Mouse (Mus musculus): ENCODE data around the gene Hnrnpul1.
"Not testable (repeated sequence)": the region's sequence is repeated elsewhere in the genome, so short reads cannot be mapped to it uniquely, and the experiment has no call there.

The Hnrnpul1 gene

DNA sequence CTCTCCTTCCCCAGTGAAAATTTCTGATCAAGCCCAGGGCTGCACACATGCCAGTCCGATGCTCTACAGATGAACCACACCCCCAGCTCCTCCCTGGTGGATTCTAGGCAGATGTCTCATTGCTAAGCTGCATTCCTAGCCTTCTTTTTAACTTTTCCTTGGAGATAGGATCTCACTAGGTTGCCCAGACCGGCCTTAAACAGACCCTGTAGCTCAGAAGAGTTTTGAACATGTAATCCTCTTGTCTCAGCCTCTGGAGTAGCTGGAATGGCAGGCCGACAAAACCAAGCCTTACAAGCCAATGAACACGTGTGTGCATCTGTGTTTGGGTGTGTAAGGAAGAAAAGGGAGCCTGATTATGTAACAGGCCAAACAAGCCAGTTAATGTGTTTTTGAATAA is 26.2 kb upstream of the Hnrnpul1 start:
- in situ Hi-C loops (cut with MboI, MseI): no loop called here

DNA sequence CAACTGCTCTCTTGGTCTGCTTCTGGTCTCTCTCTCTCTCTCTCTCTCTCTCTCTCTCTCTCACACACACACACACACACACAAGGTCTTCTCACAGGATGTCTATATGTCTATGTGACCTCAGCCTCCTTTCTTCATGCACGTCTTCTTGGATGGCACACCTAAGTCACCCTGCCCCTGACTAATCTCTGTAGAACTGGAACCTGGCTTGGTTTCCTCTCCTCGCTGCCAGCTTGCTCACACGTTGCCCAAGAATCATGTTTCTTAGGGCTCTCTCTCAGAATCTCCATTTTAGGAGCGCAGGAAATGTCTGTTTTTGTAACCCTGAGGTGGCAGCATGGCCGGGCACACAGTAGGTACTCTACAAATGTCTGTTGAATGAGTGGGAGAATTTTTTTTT is 25.5 kb upstream of the Hnrnpul1 start:
- in situ Hi-C loops (cut with MboI, MseI): no loop called here

DNA sequence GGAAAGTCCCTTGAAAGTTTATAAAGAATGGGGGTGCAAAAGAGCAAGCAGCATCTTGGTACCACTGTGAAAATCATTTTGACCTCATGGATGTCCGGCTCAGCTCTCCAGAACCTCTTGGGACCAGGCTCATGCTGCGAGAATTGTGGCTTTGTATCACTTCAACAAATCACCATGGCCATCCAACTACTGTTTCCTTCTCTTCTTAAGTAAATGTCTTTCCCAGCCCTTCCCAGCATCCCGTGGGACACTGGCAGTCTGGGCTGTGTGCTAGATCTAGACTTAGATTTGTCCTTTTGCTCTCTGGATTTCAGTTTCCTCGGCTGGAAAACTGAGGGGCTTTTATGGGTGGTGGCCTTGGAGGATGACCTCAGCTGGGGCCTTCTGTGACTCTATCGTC is 13.7 kb upstream of the Hnrnpul1 start:
- in situ Hi-C loops (cut with MboI, MseI): no loop called here

DNA sequence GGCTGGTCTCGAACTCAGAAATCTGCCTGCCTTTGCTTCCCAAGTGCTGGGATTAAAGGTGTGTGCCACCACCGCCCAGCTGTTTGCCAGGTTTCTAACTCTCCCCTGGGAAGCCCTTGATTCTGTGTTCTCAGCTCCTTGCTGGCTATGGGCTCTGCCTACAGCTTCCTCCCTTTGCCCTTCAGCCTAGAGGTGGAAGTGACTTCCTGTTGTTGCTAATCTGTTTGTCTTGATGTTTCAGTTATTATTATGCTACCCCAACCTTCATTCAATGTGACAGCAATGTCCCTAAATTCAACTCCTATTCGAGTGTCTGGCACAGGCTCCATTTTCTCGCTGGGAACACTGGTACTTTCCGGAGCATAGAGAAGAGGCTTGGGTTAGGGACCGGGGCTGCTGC is 11.6 kb upstream of the Hnrnpul1 start:
- in situ Hi-C loops (cut with MboI, MseI): no loop called here

DNA sequence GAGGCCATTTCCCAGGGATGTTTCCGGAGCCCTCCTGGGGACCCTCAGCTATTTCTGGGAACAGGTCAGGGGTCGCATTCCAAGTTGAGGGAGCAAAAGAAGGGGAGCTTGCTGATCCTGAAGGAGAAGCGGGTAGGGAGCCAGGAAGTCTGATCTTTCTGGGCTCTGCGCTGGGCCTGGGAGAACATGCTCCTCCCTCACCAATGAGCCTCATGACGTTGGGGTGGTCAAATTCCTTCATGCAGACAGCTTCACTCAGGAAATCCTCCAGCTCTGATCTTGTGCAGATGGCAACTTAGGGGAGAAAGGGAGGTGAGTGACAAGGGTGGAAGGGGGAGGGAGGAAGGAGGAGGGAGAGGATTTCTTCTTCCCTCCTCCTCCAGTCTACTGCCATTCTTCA is 9.7 kb upstream of the Hnrnpul1 start:
- in situ Hi-C loops (cut with MboI, MseI): no loop called here

DNA sequence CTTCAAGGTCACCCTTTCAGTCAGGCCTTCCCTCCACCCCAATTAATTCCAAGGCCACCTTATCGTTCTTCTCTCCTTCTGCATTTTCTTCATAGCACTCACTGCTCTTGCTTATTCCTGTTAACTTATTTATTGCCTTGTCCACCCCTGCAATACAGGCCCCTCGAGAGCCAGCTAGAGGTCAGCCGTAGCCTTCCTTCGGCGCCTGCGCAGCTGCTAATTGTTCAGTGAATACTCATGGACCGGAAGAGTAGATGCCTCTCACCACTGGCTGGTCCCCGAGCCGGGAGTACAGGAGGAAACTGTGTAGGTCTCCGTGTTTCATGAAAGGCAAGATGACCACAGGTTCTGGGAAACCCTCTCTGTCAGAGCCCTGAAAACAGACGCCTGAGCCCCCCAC is 9.1 kb upstream of the Hnrnpul1 start:
- in situ Hi-C loops (cut with MboI, MseI): no loop called here

DNA sequence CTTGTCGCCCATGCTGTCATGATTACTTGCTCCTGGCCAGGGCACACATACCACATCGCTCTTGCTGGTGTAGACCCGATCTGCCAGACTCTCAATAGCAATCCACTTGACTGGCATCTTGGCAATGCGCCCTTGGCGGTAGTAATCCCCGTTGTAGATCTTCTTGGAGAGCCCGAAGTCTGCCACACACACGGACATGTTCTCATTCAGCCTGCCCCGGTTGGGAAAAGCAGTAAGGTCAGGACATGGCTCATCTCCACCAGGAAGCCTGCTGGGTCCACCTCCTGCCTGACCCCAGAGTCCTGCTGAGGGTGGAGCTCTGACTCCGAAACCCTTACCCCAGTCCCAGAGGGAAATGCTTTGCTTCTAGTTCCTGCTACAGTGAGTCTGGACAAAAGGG is 6.8 kb upstream of the Hnrnpul1 start:
- in situ Hi-C loops (cut with MboI, MseI): no loop called here

DNA sequence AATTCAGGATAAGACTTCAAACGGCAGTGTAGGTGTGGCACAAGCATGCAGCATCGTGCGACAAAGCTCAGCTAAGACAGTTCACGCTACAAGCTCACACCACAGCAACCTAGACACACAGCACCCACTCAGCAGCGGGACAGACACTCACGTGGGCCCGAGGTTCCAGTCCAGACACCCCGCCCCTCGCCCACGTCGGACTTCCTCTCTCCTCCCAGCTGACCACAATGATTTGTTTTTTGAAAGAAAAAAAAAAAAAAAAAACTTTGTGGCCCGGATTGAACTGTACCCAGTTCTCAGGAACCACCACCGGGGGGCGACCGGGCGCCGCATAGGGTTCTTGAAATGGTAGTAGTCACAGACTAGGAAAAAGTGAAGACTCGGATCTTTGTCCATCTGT is 1.5 kb upstream of the Hnrnpul1 start:
- in situ Hi-C loops (cut with MboI, MseI): loop anchor here (5.0 to 10.0 kb wide), 2 partner anchors 51 to 1719 kb away; partner anchors contain the start of gene Sertad3

DNA sequence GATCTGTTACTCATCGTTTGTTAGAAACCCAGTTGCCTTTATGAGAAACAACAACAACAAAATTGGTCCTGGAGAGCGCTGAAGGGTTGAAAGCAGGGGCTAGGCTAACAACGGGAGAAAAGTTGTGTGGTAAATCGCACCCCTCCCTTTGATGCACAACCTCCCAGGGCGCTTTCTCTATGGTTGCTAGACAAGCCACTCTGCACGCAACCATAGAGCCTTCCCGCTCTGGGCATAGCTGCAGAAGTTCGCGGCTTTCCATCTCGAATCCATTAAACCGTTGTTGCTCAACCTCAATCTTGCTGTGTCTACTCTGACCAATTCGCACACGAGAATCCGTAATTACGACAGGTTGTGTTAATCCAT is 894 bp upstream of the Hnrnpul1 start:
- in situ Hi-C loops (cut with MboI, MseI): loop anchor here (5.0 to 10.0 kb wide), 2 partner anchors 52 to 1719 kb away; partner anchors contain the start of gene Sertad3

DNA sequence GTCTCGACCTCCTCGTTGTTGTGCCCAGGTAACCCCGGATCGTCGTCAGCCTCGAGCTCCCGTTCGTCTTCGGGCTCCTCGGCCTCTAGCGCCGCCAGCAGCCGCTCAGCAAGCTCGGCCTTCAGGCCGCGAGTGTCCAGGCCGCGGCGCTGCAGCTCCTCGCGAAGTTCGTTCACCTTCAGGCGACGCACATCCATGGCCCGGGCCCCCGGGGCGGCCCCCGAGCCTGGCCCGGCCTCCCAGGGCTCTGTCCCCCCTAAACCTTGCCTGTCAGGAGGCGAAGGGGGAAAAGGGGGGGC is 169 bp downstream of the Hnrnpul1 start:
- in situ Hi-C loops (cut with MboI, MseI): loop anchor here (10.0 kb wide), 1 partner anchor 1720 kb away; the partner anchor contains the start of gene Sertad3

DNA sequence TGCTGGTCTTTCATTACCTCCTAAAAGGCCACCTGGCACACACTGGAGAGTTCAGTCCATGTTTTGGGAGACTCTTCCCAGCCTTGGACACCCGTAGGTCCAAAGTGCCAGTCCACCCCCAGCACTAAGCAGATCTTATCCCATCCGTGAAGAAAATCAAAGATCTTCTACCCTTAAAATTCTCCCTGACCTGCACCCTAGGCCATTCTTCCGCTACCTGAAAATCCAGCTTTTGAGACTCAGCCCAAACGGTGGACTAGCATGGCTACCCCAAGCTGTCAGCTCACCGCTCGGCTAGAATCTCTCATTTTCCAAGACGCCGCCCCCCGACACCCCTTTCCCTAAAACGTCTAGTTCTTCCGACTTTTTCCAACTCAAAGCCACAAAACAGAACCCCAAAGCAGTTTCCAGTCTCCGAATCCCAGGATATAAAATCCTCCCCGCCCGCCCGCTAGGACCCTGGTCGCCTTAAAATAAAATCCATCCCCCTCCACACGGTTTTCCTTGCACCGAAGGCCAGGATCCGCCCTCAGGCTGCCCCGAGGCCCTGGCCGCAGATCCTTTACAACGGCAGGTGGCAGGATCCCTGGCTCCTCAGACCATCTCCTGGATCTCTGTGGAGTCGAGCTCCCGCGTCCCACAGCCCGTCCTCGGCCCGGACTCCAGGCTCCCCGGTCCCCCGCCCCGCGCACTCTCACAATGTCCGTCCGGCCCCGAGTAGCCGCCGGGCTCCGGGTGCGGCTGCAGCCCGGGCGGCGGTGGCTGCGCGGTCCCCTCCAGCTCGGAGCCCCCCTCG is 716 bp downstream of the Hnrnpul1 start:
- in situ Hi-C loops (cut with MboI, MseI): loop anchor here (10.0 kb wide), 1 partner anchor 1721 kb away; the partner anchor contains the start of gene Sertad3

DNA sequence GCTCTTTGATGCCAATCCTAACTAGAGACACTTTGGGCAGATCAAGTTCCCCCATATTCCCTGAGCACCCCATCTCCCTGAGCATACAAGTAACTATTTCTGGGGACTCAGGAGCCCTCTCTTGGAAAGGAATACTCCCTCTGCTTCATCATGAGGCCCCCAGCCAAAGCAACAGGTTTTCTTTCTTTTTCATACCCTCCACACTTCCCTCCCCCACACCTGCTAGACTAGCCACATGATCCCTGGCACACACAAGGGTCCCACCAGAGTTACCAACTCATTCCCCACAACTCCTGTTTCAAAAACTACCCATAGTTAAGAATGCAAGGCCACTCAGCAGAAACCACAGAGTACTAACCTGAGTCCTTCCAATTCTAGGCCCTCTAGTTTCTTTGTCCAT is 1.5 kb downstream of the Hnrnpul1 start:
- in situ Hi-C loops (cut with MboI, MseI): loop anchor here (10.0 kb wide), 1 partner anchor 1722 kb away; the partner anchor contains the start of gene Sertad3

DNA sequence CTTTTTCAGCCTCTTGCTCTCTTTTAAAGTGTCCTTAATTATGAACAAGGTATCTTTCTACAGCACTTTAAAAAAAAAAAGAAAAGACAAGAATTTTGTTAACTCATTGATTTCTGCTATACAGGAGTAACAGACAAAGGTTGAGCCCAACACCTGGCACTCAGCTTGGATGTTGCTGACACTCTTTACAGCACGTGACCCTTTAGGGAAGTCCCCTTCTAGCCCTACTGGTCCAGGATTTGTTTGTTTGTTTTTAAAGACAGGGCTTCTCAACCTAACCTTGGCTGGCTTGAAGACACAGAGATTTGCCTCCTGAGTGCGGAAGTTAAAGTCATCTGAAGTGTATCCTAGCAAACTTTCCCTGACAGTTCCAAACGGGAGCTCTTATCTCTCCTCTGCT is 7.7 kb downstream of the Hnrnpul1 start:
- in situ Hi-C loops (cut with MboI, MseI): loop anchor here (5.0 to 25.0 kb wide), 2 partner anchors 50 to 1440 kb away; partner anchors contain the start of genes BC024978, Gm21983, Mia and Rab4b

DNA sequence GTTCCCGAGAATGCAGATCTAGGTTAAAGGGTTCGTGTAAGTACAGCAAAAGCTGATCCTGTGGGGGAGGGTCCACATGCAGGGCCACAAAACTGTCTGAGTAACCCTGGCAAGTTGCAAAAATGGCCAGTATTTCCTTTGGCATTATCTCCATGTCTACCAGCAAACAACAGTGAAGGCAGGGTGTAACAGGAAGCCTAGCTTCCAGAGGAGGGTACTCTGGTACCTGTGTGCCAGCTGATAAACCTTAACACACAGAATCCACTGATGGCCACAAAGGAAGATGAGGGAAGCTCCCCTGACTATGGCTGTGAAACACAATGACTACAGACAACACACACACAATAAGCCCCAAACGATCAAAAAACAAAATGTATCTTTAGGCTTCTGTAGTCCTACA is 16.3 kb downstream of the Hnrnpul1 start:
- in situ Hi-C loops (cut with MboI, MseI): loop anchor here (25.0 kb wide), 1 partner anchor 1449 kb away; the partner anchor contains the start of genes BC024978, Gm21983, Mia and Rab4b

DNA sequence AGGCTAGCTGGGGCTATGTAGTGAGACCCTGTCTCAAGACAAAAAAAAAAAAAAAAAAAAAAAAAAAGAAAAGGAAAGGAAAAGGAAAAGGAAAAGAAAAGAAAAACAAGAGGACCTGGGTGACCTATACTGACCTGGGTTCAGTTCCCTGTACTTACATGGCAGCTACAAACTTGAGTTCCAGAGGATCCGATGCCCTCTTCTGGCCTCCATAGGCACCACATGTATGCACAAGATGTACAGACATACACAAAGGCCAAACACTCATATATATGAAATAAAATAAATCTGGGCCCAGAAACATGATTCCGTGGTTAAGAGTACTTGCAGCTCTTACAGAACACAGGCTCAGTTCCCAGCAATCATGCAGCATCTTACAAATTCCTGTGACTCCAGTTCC is 17.6 kb downstream of the Hnrnpul1 start:
- in situ Hi-C loops (cut with MboI, MseI): loop anchor here (25.0 kb wide), 1 partner anchor 1450 kb away; the partner anchor contains the start of genes BC024978, Gm21983, Mia and Rab4b

DNA sequence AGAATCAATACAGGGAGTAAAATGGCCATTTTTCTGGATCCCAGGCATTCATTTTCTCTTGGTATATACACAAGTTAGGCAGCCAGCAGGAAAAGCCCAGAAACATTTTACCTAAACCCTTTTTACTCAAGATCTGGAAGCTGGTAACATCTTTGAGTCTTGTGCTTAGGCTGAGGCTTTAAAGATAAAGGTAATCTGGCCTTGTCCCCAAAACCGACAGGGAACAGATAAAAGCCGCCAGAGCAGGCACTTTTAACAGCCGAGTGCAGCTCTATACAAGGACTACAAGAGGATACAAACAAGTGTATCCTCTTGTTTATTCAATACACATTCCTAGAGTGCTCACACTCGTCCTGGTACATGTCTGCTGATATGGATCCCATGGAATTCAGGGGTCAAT is 19.6 kb downstream of the Hnrnpul1 start:
- in situ Hi-C loops (cut with MboI, MseI): loop anchor here (25.0 kb wide), 1 partner anchor 1452 kb away; the partner anchor contains the start of genes BC024978, Gm21983, Mia and Rab4b

DNA sequence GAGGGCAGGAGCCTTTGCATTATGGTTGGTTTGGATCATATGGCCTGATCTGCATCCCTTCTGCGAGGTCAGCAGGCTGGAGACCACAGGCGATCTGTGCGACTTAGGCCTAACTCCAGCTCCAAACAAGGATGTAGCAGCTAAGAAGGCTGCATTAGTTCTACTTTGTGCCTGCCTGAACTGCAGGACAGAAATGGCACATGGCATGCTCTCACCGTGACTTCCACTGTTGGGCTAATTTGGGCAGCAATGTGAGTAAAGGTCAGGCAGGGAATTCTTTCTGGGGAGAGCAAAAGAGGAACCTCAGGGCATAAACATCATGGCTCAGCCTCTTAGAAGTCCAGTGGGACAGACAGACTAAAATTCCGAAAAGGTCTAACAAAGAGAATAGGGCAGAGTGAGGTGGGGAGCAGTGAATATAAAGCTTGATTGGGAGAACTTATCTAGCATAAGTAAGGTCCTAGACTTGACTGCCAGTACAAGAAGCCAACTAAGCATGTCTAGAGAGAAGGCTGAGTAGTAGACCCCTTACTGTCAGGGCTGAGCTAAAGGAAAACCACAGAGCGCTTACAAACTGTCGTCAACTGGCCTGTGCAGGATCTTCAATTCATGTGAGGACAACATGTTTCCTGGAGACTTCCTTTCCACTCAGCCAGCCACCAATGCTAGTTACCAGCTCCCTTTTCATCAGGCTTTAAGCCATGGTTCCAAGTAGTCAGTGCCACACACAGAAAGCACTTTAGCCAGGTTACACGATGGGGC is 23.1 kb downstream of the Hnrnpul1 start:
- in situ Hi-C loops (cut with MboI, MseI): loop anchor here (25.0 kb wide), 1 partner anchor 1456 kb away; the partner anchor contains the start of genes BC024978, Gm21983, Mia and Rab4b

DNA sequence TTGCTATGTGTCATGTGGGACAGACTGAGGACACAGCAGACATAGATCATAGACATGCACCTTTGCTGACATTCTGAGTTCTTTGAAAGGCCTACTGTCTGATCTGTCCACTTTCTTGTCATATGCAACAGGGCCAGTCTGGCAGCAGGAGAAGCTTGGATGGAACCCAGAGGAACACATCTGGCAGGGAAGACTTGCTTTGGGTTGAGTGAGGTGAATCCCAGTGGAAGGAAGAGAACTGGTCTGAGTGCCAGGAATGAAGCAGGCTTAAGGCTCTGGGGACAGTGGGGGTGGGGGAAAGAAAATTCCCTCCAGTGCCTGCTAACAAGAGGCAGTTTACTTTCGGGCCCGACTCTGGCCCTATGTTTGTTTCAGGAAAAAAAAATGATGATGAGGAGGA is 24.7 kb downstream of the Hnrnpul1 start:
- in situ Hi-C loops (cut with MboI, MseI): loop anchor here (25.0 kb wide), 1 partner anchor 1457 kb away; the partner anchor contains the start of genes BC024978, Gm21983, Mia and Rab4b

DNA sequence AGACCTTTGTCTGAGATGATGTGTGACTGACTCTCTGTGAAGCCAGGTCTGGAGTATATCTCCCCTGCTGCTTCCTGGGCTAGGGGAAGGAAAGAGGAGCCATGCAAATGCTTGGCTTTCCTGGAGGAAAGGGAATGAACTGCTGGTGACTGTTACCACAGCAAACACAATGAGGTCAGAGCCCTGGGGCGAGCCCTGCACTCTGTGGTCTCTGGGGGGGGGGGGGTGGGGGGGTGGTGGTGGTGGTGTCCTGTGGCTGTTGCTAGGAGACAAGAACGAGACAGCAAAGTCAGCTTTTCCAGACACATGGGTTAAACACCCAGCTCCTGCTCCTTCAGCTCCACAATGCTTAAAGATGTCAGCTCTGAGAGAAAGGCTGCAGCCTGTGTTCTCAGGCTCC is 25.2 kb downstream of the Hnrnpul1 start:
- in situ Hi-C loops (cut with MboI, MseI): loop anchor here (25.0 kb wide), 1 partner anchor 1458 kb away; the partner anchor contains the start of genes BC024978, Gm21983, Mia and Rab4b

DNA sequence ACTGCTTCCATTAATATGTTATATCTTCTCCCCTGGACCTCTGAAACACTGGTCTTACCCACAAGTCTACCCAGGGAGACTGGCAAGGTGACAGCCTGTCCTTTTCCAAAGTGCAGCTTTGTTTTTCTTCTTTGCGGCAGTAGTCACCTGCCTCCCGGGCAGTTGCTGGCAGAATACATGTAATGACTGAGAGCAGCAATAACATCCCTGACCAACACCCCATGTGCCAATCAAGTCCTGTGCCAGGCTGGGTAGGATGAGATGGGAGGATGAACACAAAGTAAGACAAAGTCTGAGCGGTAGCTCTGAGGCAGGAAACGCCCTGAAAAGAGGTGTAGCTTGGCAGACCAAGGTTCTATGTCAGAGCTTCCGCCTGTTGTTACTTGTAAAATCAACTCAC is 26.8 kb downstream of the Hnrnpul1 start:
- in situ Hi-C loops (cut with MboI, MseI): loop anchor here (25.0 kb wide), 1 partner anchor 1460 kb away; the partner anchor contains the start of genes BC024978, Gm21983, Mia and Rab4b

DNA sequence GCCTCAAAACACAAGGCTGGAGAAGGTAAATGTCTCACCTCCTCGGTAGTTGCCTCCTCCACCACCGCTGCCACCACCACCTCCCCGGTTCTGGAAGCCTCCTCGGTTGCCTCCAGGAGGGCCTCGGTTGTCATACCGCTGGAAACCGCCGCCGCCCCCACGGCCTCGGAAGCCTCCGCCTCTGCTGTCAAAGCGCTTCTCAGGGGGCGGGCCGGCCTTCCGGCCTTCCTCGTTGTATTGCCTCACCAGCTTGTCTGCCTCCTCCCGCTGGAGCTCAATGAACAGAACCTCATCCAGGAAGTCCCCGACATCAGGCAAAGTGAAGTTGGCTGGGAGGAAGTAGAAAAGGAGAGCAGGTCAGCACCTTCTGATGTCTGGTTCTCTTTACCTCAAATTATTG is 28.7 kb downstream of the Hnrnpul1 start:
- in situ Hi-C loops (cut with MboI, MseI): loop anchor here (25.0 kb wide), 1 partner anchor 1461 kb away; the partner anchor contains the start of genes BC024978, Gm21983, Mia and Rab4b

DNA sequence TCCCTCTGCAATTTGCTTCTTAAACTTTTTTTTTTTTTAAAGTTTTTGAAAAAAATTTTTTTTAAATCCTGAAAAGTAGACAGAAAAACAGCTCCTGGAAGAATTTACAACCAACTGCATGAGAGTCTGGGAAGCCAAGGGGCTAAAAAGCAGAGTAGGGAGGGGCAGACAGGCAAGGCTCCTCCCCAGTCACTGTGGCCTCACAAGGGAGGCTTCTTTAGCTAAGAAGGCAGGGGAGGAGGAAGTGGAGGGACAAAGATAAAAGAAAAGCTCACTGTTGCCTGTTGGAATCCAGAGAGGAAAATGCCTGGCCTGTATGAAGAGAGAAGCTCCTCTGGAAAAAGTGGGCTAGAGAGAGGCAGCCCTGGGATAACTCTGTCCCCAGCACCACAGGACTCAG is 32.8 kb downstream of the Hnrnpul1 start:
- in situ Hi-C loops (cut with MboI, MseI): not testable (repeated sequence)
